Mouse (Mus musculus) heart, adult 2 months (tissue): ENCODE measurements around the gene Lgals4.

Experiments
- CTCF ChIP-seq: fragments of 200-600 bp; IDR thresholded peaks from 2 replicates; pipeline ENCODE4 v1.8.1; 2022; ENCODE audit warnings: antibody characterized with exemption, mild to moderate bottlenecking, moderate library complexity
- EP300 ChIP-seq: fragments of 200-500 bp; IDR thresholded peaks from 2 replicates; pipeline ENCODE4 v1.6.1; 2011; ENCODE audit warnings: low read depth, low read length, control low read depth; ENCODE audit not compliant: insufficient read depth
- POLR2A ChIP-seq: fragments of 200-500 bp; IDR thresholded peaks from 2 replicates; pipeline ENCODE4 v1.6.1; 2011; ENCODE audit warnings: mild to moderate bottlenecking, low read depth, low read length, control low read depth; ENCODE audit not compliant: insufficient read depth

GRCm38 (mm10) chr7:28817524-28817923, 16.1 kb upstream of the Lgals4 start:
- TF ChIP-seq POLR2A, result no peak
- TF ChIP-seq EP300, result no peak
- TF ChIP-seq CTCF, result no peak
